Mouse (Mus musculus) inflammation-experienced regulatory T-cells, adult 6 months (primary cell): ENCODE data around the gene Vmn2r30. TPM values are rescaled to one million over a fixed set of nuclear protein-coding genes. Genes with fewer than 3 reads are reported as not detected.
A peak's percentile ranks its signal among the peaks of the same experiment; 100 is the strongest.
"Not testable (repeated sequence)": the region's sequence is repeated elsewhere in the genome, so short reads cannot be mapped to it uniquely, and the experiment has no call there.

Experiments
- ATAC-seq: one replicate; pipeline ENCODE4 v1.8.0; 2017
- polyA plus RNA-seq, 3 experiments: library from polyadenylated mRNA; unstranded; fragments of 100-300 nt; shearing (Covaris generic); gene quantifications; one replicate each; pipeline ENCODE4 v1.2.1; 2017

Vmn2r30 gene
- polyA plus RNA-seq = not detected

DNA sequence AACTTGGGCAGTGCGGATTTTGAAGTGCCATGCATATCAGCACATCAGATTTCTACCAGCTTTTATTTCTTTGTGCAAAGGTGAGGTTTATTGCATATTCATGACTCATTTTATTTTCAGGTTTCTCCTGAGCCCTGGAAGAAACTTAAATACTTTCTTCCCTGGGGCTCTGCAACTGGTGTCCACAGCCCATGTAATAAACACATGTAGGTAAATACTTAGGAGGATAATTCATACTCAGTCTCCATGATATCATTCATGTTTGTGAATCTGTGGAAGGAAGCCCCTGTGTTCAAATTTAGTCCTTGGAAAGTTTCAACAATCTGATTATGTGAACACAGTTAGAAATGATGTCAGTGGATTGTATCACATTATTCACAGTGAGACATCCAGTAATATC, at the start of gene Vmn2r30:
TSS of gene Vmn2r30 (minus strand) at position 101 of the 400 bp plus-strand sequence.
- not testable (repeated sequence) for ATAC-seq

DNA sequence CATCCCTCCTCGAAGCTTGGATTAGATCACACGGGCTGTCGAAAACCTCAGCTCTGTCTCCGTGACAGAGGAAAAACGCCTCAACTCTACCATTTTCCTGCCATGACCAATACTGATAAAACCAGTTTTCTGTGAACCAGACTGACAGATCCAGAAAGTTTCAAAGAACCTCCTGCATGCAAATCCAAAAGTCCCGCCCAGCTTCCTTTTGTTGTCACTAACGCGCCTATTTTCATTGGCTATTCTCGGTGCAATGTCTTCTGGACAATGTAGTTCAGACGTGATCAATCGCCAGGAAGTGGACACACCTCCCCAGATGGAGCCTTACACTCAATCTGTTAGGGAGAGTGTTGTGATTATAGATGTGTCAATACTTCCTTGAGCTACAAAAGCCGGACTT, 37.0 kb upstream of the Vmn2r30 start, which contains the start of gene Gm45783:
TSS of gene Gm45783 (minus strand) at position 143 of the 400 bp plus-strand sequence.
- not testable (repeated sequence) for ATAC-seq

DNA sequence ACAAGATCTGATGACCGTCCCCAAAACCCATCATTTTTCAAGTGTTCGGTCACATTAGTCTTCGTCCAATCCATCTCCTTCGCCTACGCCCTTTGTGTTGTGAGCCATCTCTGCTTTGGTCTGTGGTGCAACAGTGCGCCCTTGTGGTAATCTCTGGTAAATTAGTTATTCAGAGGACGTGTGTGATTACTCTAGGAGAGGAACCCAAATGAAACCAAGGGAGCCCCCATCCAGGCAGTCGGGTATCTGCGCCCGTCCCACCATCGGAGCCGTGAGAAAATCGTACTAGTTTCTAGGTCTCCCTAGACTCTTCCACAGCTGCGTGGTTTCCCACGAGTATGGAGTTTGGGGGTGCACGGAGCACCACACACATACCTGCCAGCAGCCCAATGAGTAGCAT, 41.8 kb downstream of the Vmn2r30 start:
- no peak for ATAC-seq

DNA sequence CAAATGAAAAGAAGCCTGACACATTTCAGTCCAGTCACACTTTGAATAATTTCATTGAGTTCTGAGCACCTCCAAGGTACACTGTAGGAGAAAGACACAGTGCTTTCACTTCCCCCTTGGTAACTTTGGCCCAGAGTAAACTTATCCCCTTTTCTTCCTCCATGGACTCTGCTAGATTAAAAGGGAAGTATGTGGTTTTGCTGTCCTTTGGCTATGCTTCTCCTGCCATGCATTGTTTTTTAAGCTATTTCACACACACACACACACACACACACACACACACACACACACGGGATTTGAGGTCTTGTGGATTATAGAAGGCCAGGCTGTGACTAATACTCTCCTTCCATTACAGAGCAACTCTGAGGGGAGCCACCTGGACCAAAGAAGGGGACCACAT, 56.0 kb downstream of the Vmn2r30 start:
- no peak for ATAC-seq

DNA sequence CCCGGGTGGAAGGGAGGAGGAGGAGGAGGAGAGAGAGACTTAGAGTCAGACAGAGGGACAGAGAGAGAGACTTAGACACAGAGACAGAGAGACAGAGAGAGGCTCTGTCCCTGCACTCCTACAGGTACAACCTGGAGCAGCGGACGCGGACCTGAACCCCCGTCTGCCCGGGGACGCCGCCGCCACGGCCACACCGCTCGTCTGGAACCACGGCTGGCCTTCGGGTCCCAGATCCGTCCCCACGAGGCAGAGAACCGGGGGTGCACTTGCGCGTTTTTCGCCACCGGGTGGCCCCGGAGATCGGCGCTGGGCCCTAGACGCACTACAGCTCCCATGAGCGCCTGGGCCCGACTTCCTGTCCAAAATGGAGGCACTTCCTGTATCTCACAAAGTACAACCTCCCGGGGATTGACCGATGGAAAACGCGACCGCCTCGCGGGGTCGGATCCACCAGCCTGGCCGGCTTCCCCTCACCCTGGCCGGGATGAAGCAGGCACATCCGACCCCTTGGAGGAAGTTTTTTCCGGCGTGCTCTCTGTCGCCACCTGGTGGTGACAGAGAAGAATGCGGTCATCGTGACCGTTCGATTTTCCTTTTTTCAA, 59.3 kb downstream of the Vmn2r30 start, which contains the start of gene Gm45844:
TSS of gene Gm45844 (minus strand) at position 324 of the 602 bp plus-strand sequence.
- ATAC-seq = peak; percentile 99

DNA sequence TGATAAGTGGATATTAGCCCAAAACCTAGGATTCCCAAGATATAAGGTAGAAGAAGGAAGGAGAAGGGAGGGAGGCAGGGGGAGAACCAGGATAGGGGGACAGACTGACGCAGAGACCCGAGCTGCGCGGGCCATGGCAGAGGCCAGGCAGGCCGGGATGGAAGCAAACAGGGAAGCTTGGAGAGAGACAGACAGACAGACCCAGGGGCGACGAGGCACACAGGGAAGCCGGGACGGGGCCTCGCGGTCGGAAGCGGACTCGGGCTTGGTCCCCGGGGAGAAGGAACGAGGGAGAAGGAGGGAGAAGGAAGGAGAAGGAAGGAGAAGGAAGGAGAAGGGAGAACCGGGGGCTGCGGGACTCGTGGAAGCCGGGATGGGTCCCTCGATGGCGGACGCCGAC, 59.9 kb downstream of the Vmn2r30 start:
- not testable (repeated sequence) for ATAC-seq

Other genes starting within 250 kb of the Vmn2r30 start
- gene Zfp954, start 216.1 kb downstream of the Vmn2r30 start, polyA plus RNA-seq = 10 to 100 TPM; 24.7 to 37.2 (median 30.6) TPM
- gene Zfp773, start 200.9 kb downstream of the Vmn2r30 start, polyA plus RNA-seq = 10 to 100 TPM in 2 of 3 experiments, 1 to 10 TPM in 1; 7.6 to 19.3 (median 14.2) TPM
- 1 to 10 TPM; 2.6 to 4.9 (median 3.1) TPM for gene Zfp418, start 166.3 kb downstream of the Vmn2r30 start, polyA plus RNA-seq
- gene Zfp772, start 127.6 kb downstream of the Vmn2r30 start, polyA plus RNA-seq = 1 to 10 TPM; 3.0 to 4.7 (median 4.1) TPM
- gene Vmn2r29, start 90.3 kb downstream of the Vmn2r30 start, polyA plus RNA-seq = under 1 TPM in 2 of 3 experiments, not detected in 1; 0.21 to 0.24 TPM
- 1 to 10 TPM in 1 of 3 experiments, under 1 TPM in 2; 0.40 to 1.9 (median 0.79) TPM for gene Gm45844, start 59.3 kb downstream of the Vmn2r30 start, polyA plus RNA-seq
- gene Clcn4, start 36.8 kb downstream of the Vmn2r30 start, polyA plus RNA-seq = 10 to 100 TPM; 67.7 to 72.6 (median 69.7) TPM
- not detected for gene Gm45783, start 37.0 kb upstream of the Vmn2r30 start, polyA plus RNA-seq
- gene Vmn2r31, start 62.1 kb upstream of the Vmn2r30 start, polyA plus RNA-seq = under 1 TPM in 1 of 3 experiments, not detected in 2; 0.04 TPM
- gene Vmn2r32, start 142.4 kb upstream of the Vmn2r30 start, polyA plus RNA-seq = not detected
- not detected for gene Vmn2r33, start 229.2 kb upstream of the Vmn2r30 start, polyA plus RNA-seq